In the genomic region with DNA sequence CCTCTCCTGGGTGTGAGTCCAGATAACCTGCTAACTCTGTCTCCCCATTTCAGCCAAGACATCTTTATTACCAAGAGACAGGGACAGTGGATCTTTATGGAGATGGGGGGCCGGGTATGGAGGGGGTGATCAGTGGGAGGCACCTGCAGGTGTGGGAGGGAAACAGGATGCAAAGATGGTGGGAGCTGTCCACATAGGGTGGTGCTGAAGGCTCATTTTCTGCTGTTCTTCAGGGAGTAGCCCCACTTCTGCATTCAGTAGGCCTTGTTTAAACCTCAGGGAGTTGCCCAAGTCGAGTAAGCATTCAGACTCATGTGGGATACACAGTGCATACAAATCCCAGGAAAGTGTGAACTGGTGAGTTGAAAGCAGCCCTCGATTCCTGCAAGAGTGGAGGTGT, we compare ENCODE assay signal across 12 mouse cellular contexts. TPM values are rescaled to one million over a fixed set of nuclear protein-coding genes. Genes with fewer than 3 reads are reported as not detected.
DNase-seq lines count a peak whose midpoint lies in the region; TF ChIP-seq lines count a peak whose summit lies in the region.
"Had no signal": no experiment of that assay in that cellular context is flagged by ENCODE, and none has a peak within 500 bp of the region (broad histone marks: within the 10 kb centered on the region; RNA-seq: fewer than 3 reads in every experiment).

No protein-coding gene starts in this region.

- H3K27me3 ChIP-seq in CH12.LX (replicated peaks), result peaks cover 79% of the 10 kb centered on the region
- H3K27me3 ChIP-seq: hindbrain, embryonic 15.5 days; stomach, embryonic 15.5 days had no signal

- no peak overlapping the region for H3K9ac ChIP-seq in CH12.LX (ENCODE audit: insufficient read depth, low read depth)
- H3K9ac ChIP-seq: hindbrain, embryonic 15.5 days; limb, embryonic 13.5 days; stomach, embryonic 15.5 days had no signal

- H3K4me2 ChIP-seq in CH12.LX (ENCODE audit: insufficient read depth, low read depth, poor library complexity, severe bottlenecking), result no peak overlapping the region
- H3K4me2 ChIP-seq: hindbrain, embryonic 15.5 days; limb, embryonic 13.5 days; stomach, embryonic 15.5 days had no signal

- TF ChIP-seq CTCF in CH12.LX (conservative IDR thresholded peaks at IDR 0.05 in 1 of 2, IDR thresholded peaks at IDR 0.05 in 1 of 2; ENCODE audit: low read depth in 2 of 2, low read length in 2 of 2), result no peak

- no peaks in the 10 kb centered on the region for H3K4me1 ChIP-seq in CH12.LX (ENCODE audit: control insufficient read depth in 1 of 2, insufficient read depth in 2 of 2)
- H3K4me1 ChIP-seq: limb, embryonic 13.5 days; stomach, embryonic 15.5 days had no signal

- no peaks in the 10 kb centered on the region for H3K79me2 ChIP-seq in CH12.LX (replicated peaks; ENCODE audit: control insufficient read depth, extremely low read depth, insufficient read depth, poor library complexity, severe bottlenecking)

- no peak overlapping the region for H3K27ac ChIP-seq in CH12.LX (ENCODE audit: insufficient read depth, low read depth)
- H3K27ac ChIP-seq: hindbrain, embryonic 15.5 days; limb, embryonic 13.5 days; stomach, embryonic 15.5 days had no signal

- in situ Hi-C loops in CH12.LX (cut with MboI; ENCODE audit: low pct_ligation_motif_present, low pct_unique_long_range_greater_than_20kb, low sequenced_read_pairs), result no loop called here

- TF ChIP-seq POLR2A in CH12.LX (IDR thresholded peaks at IDR 0.05; ENCODE audit: low read depth, low read length), result no peak

- no peaks in the 10 kb centered on the region for H3K9me3 ChIP-seq in CH12.LX (replicated peaks; ENCODE audit: low read length)
- H3K9me3 ChIP-seq: hindbrain, embryonic 15.5 days; limb, embryonic 13.5 days; stomach, embryonic 15.5 days had no signal

- DNase-seq in kidney, postnatal 10 days, result peak; percentile 58
- DNase-seq in kidney, adult 11 months, result no peak
- DNase-seq in 3T3-L1 (ENCODE audit: low read depth, low spot score) (peak; percentile 40), CH12.LX (ENCODE audit: extremely low read depth) (peak; percentile 11)
- peak; percentile 35 for DNase-seq in hindlimb bud, embryonic 11.5 days (ENCODE audit: extremely low spot score, low read depth, low spot score)
- no peak for DNase-seq in cerebellum, adult 9-10 months
- no peak for DNase-seq in right cerebral cortex, postnatal 10 days (ENCODE audit: low spot score in 2 of 2)
- no peak for DNase-seq in right cerebral cortex, postnatal 14 days
- DNase-seq: cerebellum, postnatal 10 days had no signal

- no peak overlapping the region for H3K4me3 ChIP-seq in CH12.LX (replicated peaks in 1 of 3; ENCODE audit: low read depth in 2 of 3, low read length in 2 of 3, poor library complexity in 1 of 3)
- H3K4me3 ChIP-seq: hindbrain, embryonic 15.5 days; limb, embryonic 13.5 days; stomach, embryonic 15.5 days had no signal

- TF ChIP-seq EP300 in CH12.LX (IDR thresholded peaks at IDR 0.05; ENCODE audit: low read length), result no peak

- TF ChIP-seq RAD21 in CH12.LX (IDR thresholded peaks at IDR 0.05; ENCODE audit: low read depth, low read length), result no peak

- dilution Hi-C loops in CH12.LX (cut with MboI; ENCODE audit: extremely low pct_ligation_motif_present, extremely low pct_unique_long_range_greater_than_20kb, low sequenced_read_pairs), result no loop called here

- no peaks in the 10 kb centered on the region for H3K36me3 ChIP-seq in CH12.LX (replicated peaks in 1 of 2; ENCODE audit: control insufficient read depth in 1 of 2, insufficient read depth in 1 of 2, low read length in 1 of 2)
- H3K36me3 ChIP-seq: hindbrain, embryonic 15.5 days; limb, embryonic 13.5 days; stomach, embryonic 15.5 days had no signal

TF ChIP-seq in CH12.LX, 34 proteins besides CTCF, POLR2A, EP300 and RAD21:
- TF ChIP-seq BHLHE40 (IDR thresholded peaks at IDR 0.05; ENCODE audit: low read depth, low read length) (no peak), CHD1 (IDR thresholded peaks at IDR 0.05; ENCODE audit: low read depth, low read length) (no peak)

RNA-seq across cellular contexts. Expression of a gene that starts 21.5 kb away (rescaled TPM):
- total RNA-seq in CH12.LX (2012; rRNA removed) (not detected in 2 replicates), CH12.LX (2014; rRNA removed) (not detected in 2 replicates)
- not detected in 2 replicates for polyA plus RNA-seq in CH12.LX (2012; ENCODE audit: insufficient read length, low read depth)
- polyA plus RNA-seq: limb, embryonic 13.5 days had no signal

Comparison
In these comparisons a context has a peak if more than half of its experiments do, and no peak if none do; other contexts are left out.
1. DNase-seq: peak in kidney, postnatal 10 days (single experiment), 3T3-L1 (single experiment), CH12.LX (single experiment) and hindlimb bud, embryonic 11.5 days (single experiment); none in kidney, adult 11 months (single experiment), cerebellum, adult 9-10 months (single experiment), right cerebral cortex, postnatal 10 days (0 of 2) and right cerebral cortex, postnatal 14 days (single experiment).